Mouse (Mus musculus) brain, embryonic 14.5 days (tissue): Measurements from ENCODE around the gene Vpreb1.

Source experiments
- CTCF ChIP-seq: fragments of 200-500 bp; IDR thresholded peaks from 2 replicates; pipeline ENCODE4 v1.5.1; 2012; ENCODE audit warnings: inconsistent platforms, mild to moderate bottlenecking, moderate library complexity, borderline replicate concordance; ENCODE audit not compliant: insufficient read depth, insufficient read length; ENCODE audit errors: extremely low read depth
- POLR2A ChIP-seq: fragments of 200-500 bp; IDR thresholded peaks from 2 replicates; pipeline ENCODE4 v1.6.1; 2012; ENCODE audit warnings: mild to moderate bottlenecking, inconsistent platforms, borderline replicate concordance; ENCODE audit not compliant: poor library complexity, insufficient read depth, insufficient read length, severe bottlenecking; ENCODE audit errors: extremely low read depth

- TF ChIP-seq CTCF: no peak
- no peak for TF ChIP-seq POLR2A
These were observed 31.7 kb upstream of the Vpreb1 start for GRCm38 (mm10) chr16:16902329-16902728.
